Mouse (Mus musculus) cortical plate, adult 2 months (tissue): ENCODE results near the gene Khdrbs2.

ENCODE experiments used
- CTCF ChIP-seq: fragments of 200-500 bp; IDR thresholded peaks from 2 replicates; pipeline ENCODE4 v1.5.1; 2011; ENCODE audit warnings: mild to moderate bottlenecking, control low read depth, low read length; ENCODE audit not compliant: insufficient read depth; ENCODE audit errors: extremely low read depth
- POLR2A ChIP-seq: fragments of 200-500 bp; IDR thresholded peaks from 2 replicates; pipeline ENCODE4 v1.6.1; 2011; ENCODE audit warnings: mild to moderate bottlenecking, low read length, control low read depth; ENCODE audit not compliant: insufficient read depth; ENCODE audit errors: extremely low read depth

- TF ChIP-seq CTCF (no peak), POLR2A (no peak)
Observed at GRCm38 (mm10) chr1:32301391-32301790, 128.9 kb downstream of the Khdrbs2 start.
